Mouse (Mus musculus) regulatory T cell (primary cell): Measurements from ENCODE around the gene Gm15737.

Experiments
- in situ Hi-C: fragments of 300-600 bp; cut with MboI, MseI; formaldehyde crosslinking; loops from one replicate; pipeline ENCODE4 v1.15.1; 2025; ENCODE audit warnings: high pct_unique_total_duplicates

The Gm15737 gene

DNA sequence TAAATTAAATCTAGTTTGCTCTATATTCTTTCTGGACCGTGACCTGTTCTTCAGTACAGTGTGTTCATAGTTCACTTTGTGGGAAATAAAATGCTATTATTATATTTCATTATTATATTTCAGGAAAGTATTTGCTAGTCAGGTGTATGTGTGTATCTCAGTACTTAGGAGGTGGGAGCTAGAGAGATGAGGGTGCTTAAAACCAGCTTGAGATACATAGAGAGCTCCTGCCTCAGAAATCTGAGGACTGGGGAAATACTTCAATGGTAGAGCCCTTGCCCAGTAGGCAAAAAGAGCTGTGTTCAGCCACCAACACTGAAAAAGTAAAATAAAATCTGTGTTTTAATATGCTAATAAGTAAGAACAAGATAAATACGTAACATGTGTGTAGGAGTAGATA, 6.2 kb downstream of the Gm15737 start:
- in situ Hi-C loops = no loop called here

DNA sequence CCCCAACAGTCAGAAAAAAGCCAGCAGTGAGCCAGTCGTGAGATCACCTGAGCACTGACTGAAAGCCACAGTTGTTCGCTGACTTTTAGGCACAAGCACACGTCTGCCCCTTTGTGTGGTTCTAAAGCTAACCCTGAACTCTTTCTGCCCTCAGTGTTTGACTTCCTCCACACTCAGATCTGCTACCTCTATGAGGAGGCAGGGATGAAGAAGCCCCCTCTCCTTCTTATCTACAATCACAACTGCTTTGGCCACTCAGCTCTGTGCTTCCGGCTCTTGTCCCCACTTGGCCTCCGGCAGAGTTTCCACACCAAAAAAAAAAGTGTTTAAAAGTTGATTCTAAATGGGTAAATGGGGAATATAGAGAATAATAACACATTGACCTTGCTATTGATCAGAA, 7.0 kb downstream of the Gm15737 start:
- in situ Hi-C loops = no loop called here

DNA sequence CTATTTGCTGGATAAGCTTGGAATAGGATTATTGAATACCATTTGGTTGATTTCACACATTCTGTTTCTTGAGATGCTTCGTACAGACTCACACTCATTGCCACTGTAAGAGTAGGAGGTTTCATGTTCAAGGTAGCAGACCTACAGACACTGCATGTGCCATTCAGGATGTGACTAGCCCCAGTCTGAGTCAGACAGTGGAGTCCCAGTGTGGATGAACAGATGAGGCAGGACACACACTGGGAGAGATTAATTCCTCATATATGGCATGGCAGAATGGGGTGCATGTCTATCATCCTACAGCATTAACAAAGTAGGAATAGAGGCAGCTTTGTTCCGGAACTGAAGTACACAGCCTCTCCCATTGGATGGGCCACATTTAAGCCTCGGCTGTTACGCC, 8.1 kb downstream of the Gm15737 start:
- in situ Hi-C loops = no loop called here

DNA sequence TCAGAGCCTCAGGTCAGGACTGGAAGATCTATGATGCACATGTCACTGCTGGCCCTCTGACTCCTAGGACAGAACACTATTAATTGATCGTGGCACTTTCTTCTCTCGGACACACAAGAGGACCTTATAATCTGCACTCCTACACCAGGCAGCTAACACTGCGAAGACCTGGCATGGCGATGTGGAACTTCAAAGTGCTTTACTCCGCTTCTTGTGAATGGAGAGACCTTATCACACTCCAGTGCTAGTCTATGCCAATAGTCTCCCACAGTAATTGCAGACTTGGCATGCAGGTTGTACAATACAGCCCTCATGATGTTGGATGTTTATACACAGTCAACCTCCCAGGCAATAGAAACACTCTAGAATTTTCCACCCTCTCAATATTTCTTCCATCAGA, 9.6 kb downstream of the Gm15737 start:
- in situ Hi-C loops = no loop called here

DNA sequence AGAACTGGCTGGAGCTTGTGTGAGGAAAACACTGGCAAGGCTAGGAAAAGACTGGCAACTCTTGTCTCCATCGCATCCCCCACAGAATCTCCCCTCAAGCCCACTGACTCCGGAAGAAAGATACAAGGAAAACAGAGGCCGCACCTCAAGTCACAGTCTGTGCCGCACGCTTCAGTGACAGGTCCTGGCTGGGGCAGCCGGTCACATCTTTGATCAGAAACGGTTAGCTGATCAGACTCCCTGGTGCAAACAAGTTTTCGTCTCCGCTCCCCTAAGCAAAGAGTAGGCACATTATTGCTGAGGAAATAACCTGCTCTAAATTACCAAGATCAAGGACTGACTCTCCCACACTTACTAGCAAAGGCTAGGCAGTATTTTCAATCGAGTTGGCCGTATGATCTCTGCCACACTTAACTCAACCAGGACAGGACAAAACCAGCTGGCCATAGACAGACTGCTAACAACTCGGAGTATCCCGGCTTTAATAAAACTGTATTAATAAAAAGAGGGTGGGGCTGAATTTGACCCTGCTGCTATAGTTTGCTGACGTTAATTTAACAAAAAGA, 10.6 kb downstream of the Gm15737 start:
- in situ Hi-C loops = no loop called here

DNA sequence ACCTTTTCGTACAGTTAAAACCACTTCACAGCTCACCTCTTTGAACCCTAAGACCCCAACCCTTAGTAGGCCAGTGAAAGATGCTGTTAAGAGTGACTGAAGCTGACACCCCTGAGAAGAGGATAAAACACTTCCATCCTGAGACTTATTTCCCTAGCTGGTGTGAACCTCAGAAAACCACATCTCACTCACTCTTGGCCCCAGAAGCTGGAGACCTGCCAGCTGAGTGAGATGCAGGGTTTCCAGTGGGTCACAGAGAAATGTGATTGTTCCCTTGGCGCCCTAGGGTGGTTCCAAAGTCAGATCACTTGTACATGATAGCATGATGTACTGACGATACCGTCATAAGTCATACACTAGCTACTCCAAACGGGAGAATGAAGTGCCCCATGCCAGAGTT, 13.3 kb downstream of the Gm15737 start:
- in situ Hi-C loops = no loop called here

DNA sequence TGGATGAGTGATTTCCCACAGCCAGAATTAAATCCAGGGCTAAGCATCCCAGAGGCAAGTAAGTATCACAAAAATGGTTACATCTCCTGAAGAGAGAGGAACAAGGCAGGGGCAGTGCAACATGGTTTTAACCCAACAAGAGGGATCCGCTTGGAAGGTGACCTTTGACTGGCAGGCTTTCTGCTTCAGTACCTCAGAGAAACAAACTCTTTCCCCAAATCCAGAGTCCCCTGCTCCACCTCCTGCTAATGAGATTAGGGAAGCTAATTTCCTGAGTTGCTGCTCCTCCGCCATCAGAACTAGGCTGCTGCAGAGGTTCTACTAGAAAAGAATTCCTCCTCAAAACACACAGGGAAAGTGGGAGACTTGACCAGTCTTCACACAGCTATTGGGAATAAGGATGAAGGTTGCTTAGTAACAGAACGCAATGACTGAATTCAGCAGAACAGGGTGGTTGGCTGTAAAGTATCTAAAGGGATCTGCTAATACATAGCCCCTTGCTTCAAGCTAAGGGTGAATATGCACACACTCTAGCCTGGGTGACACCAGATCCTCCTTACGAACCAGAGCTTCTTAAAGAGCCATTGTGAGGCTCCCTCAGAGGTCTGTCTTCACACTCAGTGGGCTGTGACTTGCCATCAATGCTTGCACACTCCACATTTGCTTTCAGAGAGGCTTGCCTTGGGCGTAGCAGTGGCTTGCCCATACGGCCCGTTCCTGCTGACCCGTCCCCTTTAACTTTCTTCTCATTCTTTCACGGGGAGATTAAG, 14.2 kb downstream of the Gm15737 start:
- in situ Hi-C loops = no loop called here

DNA sequence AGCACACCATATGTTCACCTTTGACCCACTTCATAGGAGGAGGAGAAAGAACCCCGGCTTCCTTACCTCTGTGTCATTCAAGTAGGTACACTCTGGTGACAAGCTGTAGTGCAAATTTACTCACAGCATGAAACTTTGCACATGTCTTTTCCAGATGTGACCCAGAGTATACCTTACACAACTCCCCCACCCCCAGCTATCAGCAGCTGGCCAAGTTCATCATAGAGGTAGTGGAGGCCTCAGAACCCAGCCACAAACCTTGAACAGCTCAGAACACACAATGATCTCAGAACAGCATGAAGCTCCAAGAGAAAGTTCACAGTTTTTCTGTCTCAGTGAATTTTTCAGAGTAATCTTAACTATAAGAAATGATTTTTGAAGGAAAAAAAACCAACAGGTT, 22.4 kb downstream of the Gm15737 start:
- in situ Hi-C loops = no loop called here

DNA sequence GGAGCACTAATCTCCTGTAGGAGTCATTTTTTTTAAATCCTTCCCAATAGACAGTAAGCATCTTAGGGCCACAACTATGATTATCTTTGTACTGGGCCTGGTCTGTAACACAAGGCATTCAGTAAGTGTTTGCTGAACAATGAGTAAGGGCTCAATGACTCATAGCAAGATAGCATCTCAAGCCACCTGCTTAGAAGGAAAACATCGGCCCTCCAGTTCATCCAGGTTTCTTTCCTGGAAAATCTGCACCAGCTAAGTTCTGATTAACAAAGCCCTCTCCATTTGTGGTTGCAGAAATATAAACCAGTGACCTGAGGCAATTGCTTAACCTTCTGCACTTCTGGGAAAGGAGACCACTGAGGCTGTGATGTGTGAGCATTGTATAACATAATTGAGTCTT, 34.9 kb downstream of the Gm15737 start:
- in situ Hi-C loops = no loop called here

DNA sequence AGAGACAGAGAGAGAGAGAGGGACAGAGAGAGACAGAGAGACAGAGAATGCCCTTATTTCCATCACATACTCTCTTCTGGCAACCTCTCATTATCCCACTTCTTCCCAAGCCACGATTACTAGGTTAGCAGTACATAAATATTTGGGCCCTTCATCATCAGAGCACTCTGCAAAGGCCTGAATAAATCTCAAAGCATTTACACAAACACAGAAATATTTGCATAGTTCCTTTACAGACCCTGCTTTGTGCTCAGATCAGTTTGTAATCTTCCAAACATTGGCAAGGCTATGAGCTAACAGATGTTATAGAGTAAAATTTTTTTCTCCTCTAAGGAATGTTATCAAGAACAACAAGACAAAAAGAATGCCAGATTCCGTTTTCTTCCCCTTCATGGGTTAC, 35.3 kb downstream of the Gm15737 start:
- in situ Hi-C loops = no loop called here

DNA sequence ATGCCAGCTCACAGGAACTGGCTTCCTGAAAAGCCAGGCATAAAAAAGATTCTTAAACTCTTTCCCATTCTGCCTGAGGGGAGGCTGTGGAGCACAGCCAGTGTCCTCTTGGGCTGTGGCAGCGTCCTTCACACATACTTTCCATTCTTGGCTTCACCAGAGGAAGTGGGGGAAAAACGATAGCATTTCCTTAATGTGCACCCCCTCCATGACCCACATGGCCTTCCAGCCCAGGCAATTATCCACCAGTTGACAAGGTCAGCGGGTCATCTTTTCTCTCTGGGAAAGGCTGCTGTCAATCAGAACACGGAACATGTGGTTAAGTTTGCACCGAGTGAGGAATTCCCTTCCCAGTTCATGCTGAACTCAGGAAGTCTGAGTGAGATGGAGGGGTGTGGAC, 36.8 kb downstream of the Gm15737 start:
- in situ Hi-C loops = no loop called here

DNA sequence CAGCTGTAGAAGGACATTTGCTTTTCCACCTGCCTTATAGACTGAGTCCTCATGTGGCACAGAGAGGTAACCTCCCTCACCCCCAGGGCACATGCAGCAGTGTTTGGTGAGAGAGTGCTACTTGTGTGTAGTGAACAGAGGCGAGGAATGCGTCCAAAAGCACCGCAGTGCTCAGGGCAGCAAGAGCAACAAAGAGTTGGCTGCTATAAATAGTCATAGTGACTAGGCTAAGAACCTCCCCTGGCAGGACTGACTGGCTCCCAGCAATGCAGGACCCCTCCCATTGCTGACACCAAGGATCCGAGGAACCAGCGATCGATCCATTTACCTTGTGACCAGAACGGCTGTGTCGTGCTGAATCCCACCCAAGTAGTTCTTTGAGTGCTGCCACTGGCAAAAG, 40.2 kb downstream of the Gm15737 start:
- in situ Hi-C loops = no loop called here

DNA sequence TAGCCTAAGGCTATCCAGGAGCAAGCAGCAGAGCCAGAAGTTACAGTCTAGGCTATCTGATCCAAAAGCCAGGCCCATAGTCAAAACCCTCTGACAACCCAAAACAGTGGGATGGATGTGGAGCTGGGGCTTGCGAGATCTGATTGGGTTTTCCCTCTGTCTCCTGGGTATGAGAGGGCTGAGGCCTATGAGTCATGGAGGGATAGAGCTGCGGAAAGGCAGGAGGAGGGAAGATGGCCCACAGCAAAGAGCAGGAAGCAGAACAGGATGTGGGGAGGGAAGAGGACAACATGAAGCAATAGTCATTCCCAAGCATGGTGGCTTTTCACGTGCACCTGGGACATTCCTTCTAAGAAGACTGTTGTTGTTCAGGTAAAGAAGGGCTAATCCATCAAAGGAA, 41.5 kb downstream of the Gm15737 start:
- in situ Hi-C loops = no loop called here

DNA sequence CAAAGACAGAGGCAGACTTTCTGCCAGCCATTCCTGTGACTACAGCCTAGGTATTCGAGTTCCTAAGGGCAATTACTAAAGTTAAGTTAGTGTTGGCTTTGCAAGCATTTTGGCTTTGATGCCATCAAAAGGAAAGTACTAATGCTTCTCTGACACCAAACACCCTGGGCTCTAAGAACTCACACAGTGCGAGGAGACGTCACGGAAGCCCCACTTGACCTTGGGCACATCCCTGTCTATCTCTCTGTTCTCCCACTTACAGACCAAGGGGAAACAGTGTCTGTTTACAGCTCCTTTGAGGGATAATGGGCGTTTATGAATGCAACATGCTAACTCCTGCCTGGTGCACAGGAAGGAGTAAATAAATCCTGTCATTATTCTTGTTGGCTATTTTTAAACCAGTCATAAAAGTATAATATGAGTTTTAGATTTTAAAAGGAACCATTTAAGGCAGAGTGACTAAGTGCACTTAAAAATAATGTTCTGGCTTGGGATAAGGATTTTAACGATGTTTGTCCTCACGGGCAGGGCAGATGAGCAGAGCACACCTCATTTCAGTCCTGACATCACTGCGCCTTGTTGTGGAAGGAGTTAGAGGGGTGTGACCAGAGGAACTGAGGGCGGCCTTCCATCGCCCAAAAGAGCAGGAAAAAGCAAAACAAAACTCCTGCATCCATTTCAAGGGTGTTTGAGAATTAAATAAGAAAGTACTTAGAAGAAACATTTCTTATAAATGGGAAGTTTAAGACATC, 52.0 kb downstream of the Gm15737 start:
- in situ Hi-C loops = no loop called here

DNA sequence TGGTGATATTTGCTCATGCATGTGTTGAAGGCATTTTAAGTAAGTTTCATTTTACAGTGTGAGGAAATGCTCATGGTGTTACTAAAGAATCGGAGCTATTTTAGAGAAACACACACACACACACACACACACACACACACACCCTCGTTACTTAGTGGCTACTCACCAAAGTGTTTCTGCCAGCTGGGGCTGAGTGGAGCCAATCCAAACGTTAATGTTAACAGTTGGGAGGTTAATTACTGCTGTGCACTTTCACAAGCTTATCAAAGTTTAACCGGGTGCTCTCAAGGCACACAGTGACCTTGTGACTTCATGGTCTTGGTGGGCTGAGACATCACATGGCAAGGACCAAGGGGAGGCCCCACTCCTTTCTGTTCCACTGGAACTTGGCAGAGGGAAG, 52.7 kb downstream of the Gm15737 start:
- in situ Hi-C loops = no loop called here

DNA sequence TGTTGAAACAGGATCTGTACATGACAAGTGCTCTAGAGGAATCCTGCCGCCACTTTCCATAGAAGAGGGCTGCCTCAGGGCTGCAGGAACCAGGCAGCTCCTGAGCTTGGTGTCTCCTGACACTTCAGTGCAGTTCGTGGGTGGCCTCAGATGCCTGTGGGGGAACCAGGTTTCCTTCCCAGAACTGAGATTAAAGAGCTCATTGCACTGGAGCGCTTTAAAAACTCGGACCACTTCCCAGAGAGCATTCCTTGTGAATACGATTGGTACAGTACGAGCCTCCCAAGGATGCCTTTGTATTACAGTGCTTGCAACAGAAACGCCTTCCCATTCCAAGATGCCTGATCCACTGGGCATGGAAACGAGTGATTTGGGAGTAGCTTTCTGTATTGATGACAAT, 55.4 kb downstream of the Gm15737 start:
- in situ Hi-C loops = no loop called here

DNA sequence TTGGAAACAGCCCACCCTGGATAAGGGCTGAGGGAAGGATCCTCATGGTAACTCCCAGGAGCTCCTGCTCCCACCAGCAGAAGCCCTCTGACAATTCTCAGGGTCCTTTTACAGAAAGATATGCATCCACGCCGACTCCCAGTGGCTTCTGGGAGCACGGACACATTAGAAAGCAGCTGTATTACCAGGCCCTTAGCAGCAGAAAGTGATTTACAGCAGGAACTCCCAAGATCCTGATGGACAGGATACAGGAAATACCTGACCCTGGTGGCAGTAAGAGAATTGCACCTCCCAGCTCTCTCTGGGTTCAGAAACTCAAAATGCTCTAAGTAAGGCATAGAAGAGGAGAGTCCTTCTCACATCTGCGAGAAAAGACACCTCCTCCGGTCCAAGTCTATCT, 59.1 kb downstream of the Gm15737 start:
- in situ Hi-C loops = no loop called here
